Mouse (Mus musculus) testis, postnatal 10 days (tissue): Measurements from ENCODE around the gene Zfpl1.
"Not testable (repeated sequence)": the region's sequence is repeated elsewhere in the genome, so short reads cannot be mapped to it uniquely, and the experiment has no call there.

ENCODE experiments used
- DNase-seq: peaks from one replicate; pipeline ENCODE4 v3.0.0; 2021; ENCODE audit warnings: low spot score

Gene Zfpl1

DNA sequence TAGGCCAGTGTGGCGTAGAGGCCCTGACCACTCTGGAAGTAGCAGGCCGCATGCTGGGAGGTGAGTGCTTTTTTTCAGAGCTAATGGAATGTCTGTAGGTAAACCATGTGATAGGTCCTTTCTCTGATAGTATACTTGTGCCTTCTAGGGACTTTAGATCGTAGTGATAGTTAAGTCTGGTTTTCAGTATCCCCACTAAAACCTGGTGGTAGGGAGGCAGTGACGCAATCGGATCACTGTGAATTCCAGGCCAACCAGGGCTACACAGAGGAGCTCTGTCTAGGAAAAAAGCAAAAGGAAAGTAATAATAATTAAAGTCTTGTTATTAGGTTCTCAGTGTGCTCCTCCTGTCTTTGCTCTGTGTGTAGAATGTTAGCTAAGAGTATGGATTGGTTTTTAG is 26.2 kb downstream of the Zfpl1 start:
- no peak for DNase-seq

DNA sequence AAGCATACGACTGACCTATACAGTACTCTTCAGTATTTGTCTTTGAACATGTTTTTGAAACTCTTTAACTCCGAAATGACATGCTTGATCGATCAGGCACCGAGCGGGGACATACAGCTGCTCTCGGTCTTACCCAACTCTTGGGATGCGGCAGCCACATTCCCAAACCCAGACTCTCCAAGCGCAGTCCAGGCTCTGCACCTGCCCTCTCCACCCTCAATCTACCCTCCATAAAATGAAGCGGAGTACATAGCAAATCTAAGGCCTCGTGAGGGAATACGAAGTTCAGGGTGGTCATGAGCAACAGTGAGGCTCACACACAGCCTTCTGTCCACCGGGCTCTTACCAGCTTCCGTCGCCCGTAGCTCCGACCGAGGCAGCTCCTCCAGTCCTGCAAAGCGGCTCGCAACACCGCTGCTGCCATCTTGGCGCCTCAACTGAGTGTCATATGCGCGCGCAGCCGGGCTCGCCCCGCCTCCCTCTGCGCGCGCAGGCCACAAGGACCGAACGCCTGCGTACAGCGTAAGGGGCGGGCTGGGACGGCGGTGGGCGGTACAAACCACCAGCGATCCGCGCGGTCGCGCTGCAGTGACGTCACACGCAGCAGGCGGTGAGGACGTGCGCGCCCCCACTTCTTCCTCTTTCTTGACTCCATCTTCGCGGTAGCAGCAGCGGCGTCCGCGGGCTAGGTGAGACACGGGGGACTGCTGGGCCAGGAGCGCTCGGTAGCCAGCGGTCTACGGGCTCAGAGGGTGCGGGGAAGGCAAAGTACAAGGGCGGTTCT is 27.3 kb downstream of the Zfpl1 start, which contains the start of the genes Mrpl49 and Fau:
Gene Mrpl49 (minus strand): TSS at position 473 of the 784 bp plus-strand sequence.
Gene Fau (plus strand): TSS at position 532 of the 784 bp plus-strand sequence.
- DNase-seq = peak; percentile 100

DNA sequence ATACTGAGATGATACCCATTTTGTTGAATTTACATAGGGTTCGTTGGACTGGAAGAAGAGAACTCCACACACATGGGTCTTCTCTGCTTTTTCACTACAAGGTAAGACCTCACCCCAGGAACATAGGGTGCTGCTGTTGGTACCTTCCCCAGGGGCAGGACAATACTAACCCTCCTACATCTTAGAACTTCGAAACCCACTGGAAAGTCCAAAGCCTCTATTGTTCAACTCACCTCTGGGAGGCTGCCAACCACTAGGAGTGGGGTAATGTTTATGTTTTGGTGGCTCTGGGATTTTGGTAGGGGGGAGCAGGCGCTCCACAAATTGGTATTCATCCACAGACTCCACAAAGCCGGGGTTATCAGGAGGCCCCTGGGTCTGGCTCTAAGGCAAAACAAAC is 28.1 kb downstream of the Zfpl1 start:
- no peak for DNase-seq

DNA sequence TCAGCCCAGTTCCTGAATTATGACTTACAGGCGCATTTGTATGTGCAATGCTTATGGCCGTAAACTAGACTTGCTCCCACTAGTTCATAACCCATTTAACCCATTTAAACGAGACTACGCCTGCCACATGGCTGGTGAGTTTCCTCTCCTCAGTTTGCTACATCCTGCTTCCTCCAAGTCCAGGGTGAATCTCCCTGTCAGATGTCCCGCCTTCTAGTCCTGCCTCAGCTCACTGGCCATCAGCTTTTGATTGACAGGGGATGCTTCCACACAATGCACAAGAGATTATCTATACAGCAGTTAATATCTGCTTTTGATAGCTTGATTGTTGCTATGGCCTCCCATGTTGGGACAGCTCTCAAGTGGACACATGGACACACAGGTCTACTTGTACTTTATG is 30.5 kb downstream of the Zfpl1 start:
- no peak for DNase-seq

DNA sequence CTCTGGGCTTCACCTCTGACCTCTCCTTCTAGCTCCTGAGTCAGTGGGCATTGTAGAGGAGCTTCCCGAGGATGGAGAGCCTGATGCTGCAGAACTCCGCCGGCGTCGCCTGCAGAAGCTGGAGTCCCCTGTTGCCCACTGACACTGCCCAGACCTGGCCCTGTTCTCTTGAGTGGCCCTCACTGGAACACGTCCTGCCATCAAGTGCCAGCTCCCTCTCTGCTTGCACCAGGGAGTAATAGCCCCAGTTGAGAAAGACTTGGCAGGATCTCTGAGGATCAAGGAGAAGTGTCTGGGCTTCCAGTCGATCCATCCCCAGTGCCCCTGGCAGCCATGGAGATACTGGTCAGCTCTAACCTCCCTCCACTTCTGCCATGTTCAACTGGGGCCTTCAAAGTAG is 32.2 kb downstream of the Zfpl1 start:
- no peak for DNase-seq

DNA sequence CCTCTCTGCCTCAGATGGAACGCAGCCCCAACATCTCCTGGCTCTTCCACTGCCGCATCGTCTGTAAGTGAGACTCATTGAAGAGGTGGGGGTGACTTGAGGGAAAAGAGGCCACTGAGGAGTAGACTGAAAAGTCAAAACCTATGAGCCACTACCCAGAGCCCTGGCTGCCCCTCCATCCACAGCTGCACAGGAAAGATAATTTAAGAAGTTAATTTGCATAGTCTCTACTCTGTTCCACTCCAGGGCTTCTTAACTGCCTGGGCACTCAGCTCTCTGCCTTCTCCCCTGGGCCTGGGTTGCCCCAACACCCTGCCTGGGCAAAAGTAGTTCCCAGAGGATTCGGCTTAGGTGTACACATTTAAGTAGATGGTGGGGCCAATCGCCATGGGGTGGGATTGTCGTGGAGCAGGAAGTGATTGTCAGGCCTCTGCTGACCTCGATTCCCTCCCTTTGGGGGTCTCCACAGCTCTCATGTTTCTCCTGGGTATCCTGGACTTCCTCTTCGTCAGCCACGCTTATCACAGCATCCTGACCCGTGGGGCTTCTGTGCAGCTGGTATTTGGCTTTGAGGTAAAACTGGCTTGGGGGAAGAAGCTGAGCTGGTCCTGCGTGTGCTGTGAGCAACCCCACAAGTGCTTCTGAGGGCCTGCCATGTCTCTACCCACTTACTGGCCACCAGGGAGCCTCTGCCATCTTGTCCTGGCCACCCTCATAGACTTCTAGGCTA is 35.9 kb downstream of the Zfpl1 start:
- no peak for DNase-seq

DNA sequence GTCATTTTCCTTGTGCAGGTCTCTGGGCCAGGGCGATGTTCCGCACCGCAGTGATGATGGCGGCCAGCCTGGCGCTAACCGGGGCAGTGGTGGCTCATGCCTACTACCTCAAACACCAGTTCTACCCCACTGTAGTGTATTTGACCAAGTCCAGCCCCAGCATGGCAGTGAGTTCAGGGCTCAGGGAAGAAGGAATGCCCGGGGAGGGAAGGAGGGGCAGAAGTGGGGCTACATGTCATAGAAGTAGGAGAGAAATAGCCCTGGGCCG is 36.9 kb downstream of the Zfpl1 start:
- no peak for DNase-seq

DNA sequence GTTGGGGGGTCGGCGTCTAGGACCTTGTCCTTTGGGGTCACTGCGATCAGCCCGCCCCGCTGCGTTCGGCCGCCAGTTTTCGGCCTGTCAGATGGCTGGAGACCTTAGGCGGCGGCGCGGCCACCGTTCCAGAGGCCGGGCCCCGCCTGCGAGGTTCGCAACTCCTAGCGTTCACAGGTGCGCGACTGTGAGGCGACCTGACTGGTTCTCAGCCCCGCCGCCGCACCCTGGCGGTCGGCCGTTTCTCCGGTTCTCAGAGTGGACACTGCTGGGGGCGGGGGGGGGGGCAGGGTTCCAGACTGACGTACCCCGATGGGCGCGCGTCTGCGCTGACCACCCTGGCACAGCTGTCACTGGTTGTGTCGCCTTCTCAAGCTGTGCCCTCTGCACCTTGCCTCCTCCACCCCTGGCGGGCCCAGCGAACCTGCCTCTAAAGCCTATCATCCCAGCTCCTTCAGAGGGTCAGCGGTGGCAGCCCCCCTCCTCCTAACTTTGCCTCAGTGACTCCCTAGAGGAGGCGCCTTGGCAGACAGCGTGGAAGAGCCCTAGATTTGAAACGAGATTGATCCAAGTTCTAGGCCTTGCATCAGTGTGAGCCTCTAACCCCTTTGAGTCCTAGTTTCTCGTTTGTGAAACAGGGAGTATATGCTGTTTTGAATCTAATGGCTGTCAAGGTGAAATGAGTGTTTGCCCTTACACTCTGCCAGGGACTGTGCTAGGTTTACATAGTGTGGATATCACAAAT is 37.4 kb downstream of the Zfpl1 start:
- DNase-seq = no peak

DNA sequence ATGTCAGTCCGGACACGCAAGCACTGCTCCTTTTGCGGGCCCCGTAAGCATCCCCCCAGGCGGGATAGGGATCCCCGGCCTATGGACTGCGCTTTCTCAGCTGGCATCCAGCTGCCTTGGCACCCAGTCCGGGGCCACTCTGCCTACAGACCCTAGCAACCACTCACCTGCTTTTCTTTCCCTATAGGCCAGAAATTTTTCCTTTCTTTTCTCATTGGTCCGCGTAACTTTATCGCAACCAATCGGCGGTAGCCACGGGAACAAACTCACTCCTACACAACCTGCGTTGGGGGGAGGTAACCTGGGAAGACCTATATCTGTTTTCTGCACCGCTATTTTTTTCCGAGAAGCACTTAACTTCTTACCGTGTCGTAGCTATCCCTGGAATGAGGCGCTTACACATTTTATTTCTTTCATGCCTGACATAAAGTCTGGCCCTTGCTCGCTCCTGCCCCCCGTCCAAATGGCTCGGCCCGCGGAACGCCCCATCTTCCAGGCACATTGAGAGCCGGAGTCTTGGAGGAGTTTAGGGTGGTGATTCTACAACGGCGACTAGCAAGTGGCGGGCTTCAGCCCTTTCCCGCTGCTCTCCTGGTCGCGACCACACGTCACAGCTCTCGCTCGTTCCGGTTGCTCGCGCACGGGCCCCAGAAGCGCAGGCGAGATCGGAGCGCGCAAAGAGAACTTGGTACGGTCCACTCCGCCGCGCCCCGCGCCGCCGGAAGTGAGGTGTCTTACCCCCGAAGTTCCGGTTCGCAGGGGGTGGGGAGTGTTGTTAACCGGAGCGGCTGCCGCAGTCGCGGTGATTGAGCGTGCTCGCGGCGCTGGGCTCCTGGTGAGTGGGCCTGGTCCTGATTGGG is 38.2 kb downstream of the Zfpl1 start, which contains the start of gene Syvn1:
Gene Syvn1 (plus strand): TSS at position 283 of the 860 bp plus-strand sequence.
- peak; percentile 89 for DNase-seq

DNA sequence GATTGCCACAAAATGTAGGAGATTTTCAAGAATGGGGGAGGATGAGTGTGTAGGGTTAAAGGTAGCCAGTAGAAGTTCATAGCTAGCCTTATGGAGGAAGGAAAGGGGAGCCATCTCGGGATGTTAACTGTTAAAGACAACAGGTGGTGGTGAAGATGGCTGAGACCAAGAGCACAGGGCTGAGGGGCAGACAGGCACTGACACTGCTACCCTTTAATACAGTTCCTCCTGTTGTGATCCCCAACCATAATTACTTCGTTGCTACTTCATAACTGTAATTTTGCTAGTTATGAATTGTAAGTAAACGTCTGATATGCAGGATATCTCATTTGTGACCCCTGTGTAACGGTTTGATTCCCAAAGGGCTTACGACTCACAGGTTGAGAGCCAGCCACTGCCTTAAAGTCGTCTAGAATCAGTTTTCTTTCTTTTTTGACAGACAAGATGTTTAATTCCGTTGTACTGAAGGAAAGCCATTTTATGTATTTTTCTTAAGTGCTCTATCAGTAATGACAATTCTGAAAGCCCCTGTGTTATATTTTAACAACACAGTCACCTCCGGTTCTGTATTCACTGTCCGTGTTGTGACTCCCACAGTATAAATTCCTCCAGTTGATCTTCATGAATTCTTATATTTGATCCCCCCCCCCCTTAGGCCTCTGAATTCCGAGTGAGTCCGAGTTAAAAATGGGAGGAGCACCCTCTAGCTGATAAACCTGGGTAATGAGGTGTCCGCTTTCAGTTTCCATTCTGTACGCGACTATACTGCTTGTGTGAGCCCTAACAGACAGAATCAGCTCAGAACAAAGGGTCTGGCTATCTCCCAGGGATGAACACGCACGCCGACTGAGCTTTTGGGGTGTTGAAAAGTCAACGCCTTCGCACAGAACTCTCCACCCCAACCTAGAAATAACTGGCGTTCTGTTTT is 39.1 kb downstream of the Zfpl1 start:
- DNase-seq = no peak

DNA sequence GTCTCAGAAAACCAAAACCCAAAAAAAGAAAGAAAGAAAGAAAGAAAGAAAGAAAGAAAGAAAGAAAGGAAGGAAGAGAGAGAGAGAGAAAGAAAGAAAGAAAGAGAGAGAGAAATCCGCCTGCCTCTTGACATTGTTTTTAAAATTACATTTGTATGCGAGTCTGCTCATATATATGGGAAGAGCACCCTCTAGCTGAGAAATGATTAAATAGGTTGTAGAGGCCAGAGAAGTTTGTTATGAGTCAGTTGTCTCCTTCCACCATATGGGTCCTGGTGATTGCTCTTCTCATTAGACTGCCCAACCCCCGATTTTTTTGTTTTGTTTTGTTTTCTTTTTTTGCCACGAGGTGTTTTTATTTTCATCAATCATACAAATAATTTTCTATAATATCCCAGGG is 40.7 kb downstream of the Zfpl1 start:
- not testable (repeated sequence) for DNase-seq

DNA sequence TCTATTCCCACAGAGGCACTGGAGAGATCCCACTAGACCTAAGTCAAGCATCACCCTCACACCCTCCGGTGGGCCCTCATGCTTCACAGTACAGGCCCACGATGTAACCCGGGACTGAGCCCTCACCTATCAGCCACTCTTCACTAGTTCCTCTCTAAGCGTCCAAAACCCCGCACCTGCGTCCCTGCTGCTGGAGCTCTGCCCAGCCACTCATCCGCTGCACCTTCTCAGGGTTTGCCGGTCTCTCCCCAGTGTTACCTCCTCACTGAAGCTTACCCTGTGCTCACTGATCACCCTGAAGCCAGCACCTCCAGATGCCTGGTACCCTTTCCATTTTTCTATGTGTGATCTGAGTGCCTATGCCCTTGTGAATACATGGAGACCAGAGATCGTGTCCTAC is 42.5 kb downstream of the Zfpl1 start:
- no peak for DNase-seq

DNA sequence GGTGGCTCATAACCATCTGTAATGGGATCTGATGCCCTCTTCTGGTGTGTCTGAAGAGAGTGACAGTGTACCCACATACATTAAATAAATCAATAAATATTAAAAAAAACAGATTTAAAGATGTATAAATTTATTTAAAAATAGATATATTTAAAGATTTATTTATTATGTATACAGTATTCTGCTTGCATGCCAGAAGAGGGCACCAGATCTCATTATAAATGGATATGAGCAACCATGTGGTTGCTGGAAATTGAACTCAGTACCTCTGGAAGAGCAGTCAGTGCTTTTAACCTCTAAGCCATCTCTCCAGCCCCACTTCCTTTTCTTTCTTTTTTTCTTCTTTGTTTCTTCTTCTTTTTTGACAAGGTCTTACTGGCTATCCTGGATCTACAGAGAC is 44.8 kb downstream of the Zfpl1 start:
- DNase-seq = no peak

DNA sequence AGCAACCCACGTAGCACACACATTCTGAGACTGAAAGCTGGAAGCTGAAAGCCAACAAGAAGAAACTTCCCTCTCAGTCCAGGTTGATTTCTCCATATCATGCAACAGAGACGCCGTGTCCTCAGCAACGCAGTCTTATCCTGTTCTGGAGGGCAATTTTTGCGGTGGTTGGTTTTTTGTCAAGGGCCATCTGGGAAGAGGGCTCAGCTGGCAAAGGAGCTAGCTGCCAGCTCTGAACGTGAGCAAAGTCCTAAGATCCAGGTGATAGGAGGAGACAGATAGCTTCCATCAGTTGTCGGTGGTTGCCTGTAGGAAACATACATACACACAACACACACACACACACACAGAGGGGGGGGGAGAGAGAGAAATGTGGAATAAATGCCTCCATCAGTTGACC is 46.4 kb downstream of the Zfpl1 start:
- no peak for DNase-seq

DNA sequence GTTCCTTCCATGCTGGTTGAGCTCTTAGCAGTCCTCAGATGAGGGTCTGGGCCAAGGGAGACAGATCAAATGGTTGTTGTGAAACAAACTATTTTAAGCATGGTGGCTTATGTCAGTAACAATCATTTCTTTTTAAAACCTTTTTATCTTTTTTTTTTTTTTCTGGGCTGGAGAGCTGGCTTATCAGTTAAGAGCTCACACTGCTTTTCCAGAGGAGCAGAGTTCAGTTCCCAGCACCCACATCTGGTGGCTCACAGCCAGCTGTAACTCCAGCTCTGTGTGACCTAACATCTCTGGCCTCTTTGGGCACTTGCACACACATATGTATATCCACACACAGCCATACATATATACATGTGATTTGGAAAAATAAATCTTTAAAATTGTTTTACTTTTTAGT is 47.1 kb downstream of the Zfpl1 start:
- DNase-seq = no peak

DNA sequence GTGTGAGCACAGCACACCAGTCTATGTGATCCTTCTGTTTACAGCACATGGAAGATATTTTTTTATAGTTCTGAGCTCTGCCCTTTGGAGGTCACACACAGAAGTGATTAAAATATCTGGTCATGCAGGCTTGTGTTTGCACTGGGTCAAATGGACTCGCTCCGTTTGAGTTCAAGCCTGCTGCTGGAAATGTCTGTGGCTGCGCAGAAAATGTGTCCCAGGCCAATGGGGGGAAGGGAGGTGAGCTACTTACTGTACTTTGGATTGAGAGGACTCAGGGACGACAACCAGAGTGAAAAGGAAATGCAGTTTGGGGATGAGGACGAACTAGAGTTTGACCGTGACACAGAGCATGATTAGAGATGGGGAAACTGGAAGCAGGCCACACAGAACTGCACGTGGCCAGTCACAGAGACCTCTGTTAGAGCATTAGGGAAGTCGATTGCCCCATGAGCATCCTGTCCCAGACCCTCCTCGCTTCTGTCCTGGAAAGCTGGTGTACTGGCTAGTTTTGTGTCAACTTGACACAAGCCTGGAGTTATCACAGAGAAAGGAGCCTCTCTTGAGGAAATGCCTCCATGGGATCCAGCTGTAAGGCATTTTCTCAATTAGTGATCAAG is 48.7 kb downstream of the Zfpl1 start:
- DNase-seq = no peak
